8 mouse cellular contexts compared by ENCODE assay signal in genomic region chr2:136485815-136486619, GRCm38 (mm10). TPM values are rescaled to one million over a fixed set of nuclear protein-coding genes. Genes with fewer than 3 reads are reported as not detected.
A peak's percentile ranks its signal among the peaks of the same experiment; 100 is the strongest.
DNase-seq lines count a peak whose midpoint lies in the region; ATAC-seq and TF ChIP-seq lines count a peak whose summit lies in the region.

No protein-coding gene starts in this region.

- H3K27ac ChIP-seq in embryonic facial prominence, embryonic 12.5 days: no peak overlapping the region
- no peak overlapping the region for H3K27ac ChIP-seq in heart, embryonic 11.5 days (ENCODE audit: low read depth, low read length)
- H3K27ac ChIP-seq in kidney, embryonic 15.5 days: peak overlapping the region; percentile 45; the same call in 1 of the 2 replicates

- H3K36me3 ChIP-seq in embryonic facial prominence, embryonic 12.5 days: no peaks in the 10 kb centered on the region
- H3K36me3 ChIP-seq in heart, embryonic 11.5 days (ENCODE audit: control insufficient read depth, insufficient read depth, low read length): no peaks in the 10 kb centered on the region
- no peaks in the 10 kb centered on the region for H3K36me3 ChIP-seq in kidney, embryonic 15.5 days
- no peaks in the 10 kb centered on the region for H3K36me3 ChIP-seq in myocyte (ENCODE audit: control insufficient read depth, insufficient read depth)

- no peaks in the 10 kb centered on the region for H3K79me2 ChIP-seq in myocyte (ENCODE audit: control insufficient read depth, insufficient read depth)

- no peak overlapping the region for H3K4me3 ChIP-seq in embryonic facial prominence, embryonic 12.5 days
- H3K4me3 ChIP-seq in heart, embryonic 11.5 days (ENCODE audit: low read depth, low read length): no peak overlapping the region
- no peak overlapping the region for H3K4me3 ChIP-seq in kidney, embryonic 15.5 days (replicated peaks)
- H3K4me3 ChIP-seq in myocyte: no peak overlapping the region

- no peak overlapping the region; the same call in 1 of the 2 replicates for H3K4me2 ChIP-seq in embryonic facial prominence, embryonic 12.5 days (replicated peaks)
- no peak overlapping the region; the same call in 1 of the 2 replicates for H3K4me2 ChIP-seq in heart, embryonic 11.5 days
- H3K4me2 ChIP-seq in kidney, embryonic 15.5 days: peak overlapping the region; percentile 43
- peak overlapping the region; percentile 69 for H3K4me2 ChIP-seq in myocyte (ENCODE audit: low read depth)

- DNase-seq in CD4-positive helper T cell, adult 2 months (ENCODE audit: low read depth, low spot score): peak; percentile 28
- peak; percentile 45 to 70 for DNase-seq in adrenal gland, postnatal 36 days
- DNase-seq in liver: peak; percentile 68
- peak; percentile 60 for DNase-seq in thymus, postnatal 4 days

- ATAC-seq in embryonic facial prominence, embryonic 12.5 days (ENCODE audit: insufficient number of reproducible peaks, insufficient read depth, low FRiP score, low TSS enrichment): 0 out of 2 replicates have a peak, but pooled peaks have one; percentile 67
- peak; percentile 39; the same call in 1 of the 2 replicates for ATAC-seq in heart, embryonic 11.5 days (replicated peaks; ENCODE audit: insufficient number of reproducible peaks, low FRiP score, low TSS enrichment)
- peak; percentile 91 for ATAC-seq in kidney, embryonic 15.5 days (replicated peaks; ENCODE audit: low FRiP score)

- H3K4me1 ChIP-seq in embryonic facial prominence, embryonic 12.5 days: no peaks in the 10 kb centered on the region
- H3K4me1 ChIP-seq in heart, embryonic 11.5 days (ENCODE audit: control insufficient read depth, insufficient read depth, low read length): no peaks in the 10 kb centered on the region
- peaks cover 8% of the 10 kb centered on the region for H3K4me1 ChIP-seq in kidney, embryonic 15.5 days

- WGBS in embryonic facial prominence, embryonic 12.5 days: 10% methylated on average over 6 of the region's 6 CpGs
- WGBS in heart, embryonic 11.5 days (ENCODE audit: insufficient replicate concordance): 15% methylated on average over 6 of the region's 6 CpGs
- 6% methylated on average over 6 of the region's 6 CpGs for WGBS in kidney, embryonic 15.5 days

- no peak overlapping the region for H3ac ChIP-seq in myocyte (ENCODE audit: control insufficient read depth, insufficient read length)

- H3K9ac ChIP-seq in embryonic facial prominence, embryonic 12.5 days: no peak overlapping the region
- H3K9ac ChIP-seq in heart, embryonic 11.5 days (ENCODE audit: low read depth, low read length): no peak overlapping the region
- H3K9ac ChIP-seq in kidney, embryonic 15.5 days: no peak overlapping the region

- TF ChIP-seq POLR2A in myocyte (IDR thresholded peaks at IDR 0.05; ENCODE audit: insufficient read length, low read depth): no peak

- H3K27me3 ChIP-seq in embryonic facial prominence, embryonic 12.5 days: no peaks in the 10 kb centered on the region
- H3K27me3 ChIP-seq in heart, embryonic 11.5 days (ENCODE audit: control insufficient read depth, insufficient read depth, low read length): no peaks in the 10 kb centered on the region
- H3K27me3 ChIP-seq in kidney, embryonic 15.5 days: no peaks in the 10 kb centered on the region
- no peaks in the 10 kb centered on the region for H3K27me3 ChIP-seq in myocyte (ENCODE audit: control insufficient read depth, insufficient read depth, insufficient read length)

- no peaks in the 10 kb centered on the region for H3K9me3 ChIP-seq in embryonic facial prominence, embryonic 12.5 days
- no peaks in the 10 kb centered on the region for H3K9me3 ChIP-seq in heart, embryonic 11.5 days (replicated peaks; ENCODE audit: control insufficient read depth, low read length)
- H3K9me3 ChIP-seq in kidney, embryonic 15.5 days (replicated peaks): no peaks in the 10 kb centered on the region

TF ChIP-seq in myocyte, 11 proteins besides CTCF, POLR2A, EP300 and RAD21:
- no peak for TF ChIP-seq MYOG (IDR thresholded peaks at IDR 0.05; ENCODE audit: control insufficient read depth in 1 of 3, insufficient read depth in 1 of 3, insufficient read length in 2 of 3, low read depth in 2 of 3)

RNA-seq across cellular contexts. Expression of gene Ankef1, which starts 15.7 kb away (rescaled TPM):
- total RNA-seq in adrenal gland, postnatal 36 days (2021): 10 to 100 TPM in 1 of 2 experiments, 1 to 10 TPM in 1; 8.9 to 31.3 TPM
- polyA plus RNA-seq in embryonic facial prominence, embryonic 12.5 days (2016; fragmentation: Nextera tagmentation; extraction: Ambion mirVana): 0.55 and 0.77 TPM in 2 replicates
- 0.10 and 0.20 TPM in 2 replicates for polyA plus RNA-seq in heart, embryonic 11.5 days (2014; fragmentation: Nextera tagmentation; extraction: Ambion mirVana)
- 0.25 and 0.55 TPM in 2 replicates for polyA plus RNA-seq in kidney, embryonic 15.5 days (2015; fragmentation: Nextera tagmentation; extraction: Ambion mirVana)
- polyA plus RNA-seq in myocyte (2012; fragmentation: generic; extraction: Trizol): 0.02 TPM

Comparison
In these comparisons a context has a peak if more than half of its experiments do, and no peak if none do; other contexts are left out.
1. ATAC-seq: peak in every context shown above with its lines; median percentile 91 in kidney, embryonic 15.5 days; 67 in embryonic facial prominence, embryonic 12.5 days; 39 in heart, embryonic 11.5 days.
2. H3K4me2 ChIP-seq: peak in kidney, embryonic 15.5 days (single experiment) and myocyte (single experiment); none in embryonic facial prominence, embryonic 12.5 days (single experiment) and heart, embryonic 11.5 days (single experiment).
3. Peak in every context shown above with its lines, with median percentiles within 50 percentile points of each other: DNase-seq.